Mouse (Mus musculus): ENCODE measurements around the gene Fcor. TPM values are rescaled to one million over a fixed set of nuclear protein-coding genes. Genes with fewer than 3 reads are reported as not detected.

Fcor gene
- total RNA-seq, 2 experiments from 2014 or later: 9.2 to 14.6 TPM

DNA sequence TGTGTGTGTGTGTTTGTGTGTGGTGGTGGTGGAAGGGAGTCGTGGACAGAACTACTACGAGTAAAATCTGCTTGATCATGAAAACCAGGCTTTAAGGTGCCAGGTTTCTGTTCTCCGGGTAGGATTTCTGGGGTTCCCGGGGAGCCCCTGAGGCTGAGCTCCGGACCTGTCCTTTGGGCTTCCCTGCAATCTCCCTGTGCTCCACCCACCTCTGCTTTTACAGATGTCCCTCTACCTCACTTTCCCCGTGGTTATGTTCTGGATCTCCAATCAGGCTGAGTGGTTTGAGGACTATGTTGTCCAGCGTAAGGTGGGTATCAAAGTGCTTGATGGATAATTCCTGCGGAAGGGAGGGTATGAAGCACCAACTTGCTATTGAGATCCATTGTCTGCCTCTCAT lies 50.0 kb downstream of the Fcor start:
- DNase-seq (ENCODE audit: low spot score in 2 of 2): no peak

DNA sequence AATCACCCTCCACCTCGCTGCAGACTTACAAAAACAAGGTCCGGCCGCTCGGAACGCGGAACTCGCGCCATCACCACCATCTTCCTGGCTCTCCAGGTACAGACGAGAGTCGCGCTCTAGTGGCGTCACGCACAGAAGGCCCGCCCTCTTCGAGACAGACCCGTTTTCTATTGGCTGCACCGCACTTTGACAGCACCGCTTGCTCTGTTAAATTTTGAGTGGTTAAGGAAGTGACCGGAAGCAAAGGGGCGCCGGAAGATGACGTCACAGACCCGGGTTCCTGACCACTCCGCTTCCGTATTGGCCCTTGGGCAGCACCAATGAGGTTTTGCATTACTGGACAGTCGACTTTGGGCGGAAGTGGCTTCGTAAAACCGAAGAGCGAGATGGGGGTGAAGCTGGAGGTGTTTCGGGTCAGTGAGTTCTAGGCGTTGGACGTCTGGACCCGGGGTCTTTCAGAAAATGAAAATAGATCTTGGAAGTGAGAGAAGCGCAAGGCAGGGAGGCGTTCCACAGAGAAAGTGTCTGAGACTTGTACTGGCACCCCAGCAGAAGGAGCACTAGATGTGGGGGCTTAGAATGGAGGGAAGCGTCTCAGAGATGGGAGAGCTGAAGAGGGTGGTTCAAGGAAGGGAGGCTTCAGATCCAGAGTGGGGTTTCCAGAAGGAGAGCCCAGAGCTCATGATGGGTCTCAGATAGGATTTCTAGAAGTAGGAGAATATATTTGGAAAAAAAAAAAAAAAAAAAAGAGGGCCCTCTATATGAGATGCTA lies 50.8 kb downstream of the Fcor start, which contains the start of the genes Xab2 and Pet100:
Xab2 (minus strand) TSS at position 118 of the 772 bp plus-strand sequence.
Pet100 (plus strand) TSS at position 350 of the 772 bp plus-strand sequence.
- peak; percentile 99 for DNase-seq (ENCODE audit: low spot score in 2 of 2)

Other genes with a start within 250 kb of the Fcor start
- under 1 TPM; 0.33 to 0.77 TPM for gene Pex11g, start 204.7 kb downstream of the Fcor start, total RNA-seq (2021)
- not detected for gene Tex45, start 201.5 kb downstream of the Fcor start, total RNA-seq (2021)
- gene Zfp358, start 179.2 kb downstream of the Fcor start, total RNA-seq (2021): 10 to 100 TPM; 34.3 to 34.6 TPM
- 10 to 100 TPM; 82.2 to 92.0 TPM for gene Mcoln1, start 171.9 kb downstream of the Fcor start, total RNA-seq (2021)
- gene Pnpla6, start 157.0 kb downstream of the Fcor start, total RNA-seq (2021): 10 to 100 TPM; 66.3 to 76.8 TPM
- gene C330021F23Rik, start 104.4 kb downstream of the Fcor start, total RNA-seq (2021): under 1 TPM in 1 of 2 experiments, not detected in 1; 0.40 TPM
- gene Camsap3, start 85.1 kb downstream of the Fcor start, total RNA-seq (2021): 10 to 100 TPM; 33.4 to 37.9 TPM
- 10 to 100 TPM; 37.9 to 41.5 TPM for gene Xab2, start 51.0 kb downstream of the Fcor start, total RNA-seq (2021)
- 10 to 100 TPM; 80.8 to 85.8 TPM for gene Pet100, start 50.8 kb downstream of the Fcor start, total RNA-seq (2021)
- not detected for gene Pcp2, start 46.8 kb downstream of the Fcor start, total RNA-seq (2021)
- 10 to 100 TPM; 50.9 to 56.7 TPM for gene Stxbp2, start 41.4 kb downstream of the Fcor start, total RNA-seq (2021)
- gene Retn, start 16.6 kb downstream of the Fcor start, total RNA-seq (2021): under 1 TPM; 0.68 to 0.86 TPM
- under 1 TPM; 0.23 to 0.30 TPM for gene Mcemp1, start 6.6 kb downstream of the Fcor start, total RNA-seq (2021)
- gene Trappc5, start 3.9 kb upstream of the Fcor start, total RNA-seq (2021): 10 to 100 TPM; 29.1 to 29.3 TPM
- gene Fcer2a, start 21.8 kb upstream of the Fcor start, total RNA-seq (2021): not detected
- not detected for gene Clec4g, start 48.3 kb upstream of the Fcor start, total RNA-seq (2021)
- gene Cd209a, start 76.6 kb upstream of the Fcor start, total RNA-seq (2021): 1 to 10 TPM; 1.7 to 2.2 TPM
- not detected for gene Cd209e, start 181.9 kb upstream of the Fcor start, total RNA-seq (2021)
- under 1 TPM in 1 of 2 experiments, not detected in 1; 0.56 TPM for gene Cd209d, start 206.2 kb upstream of the Fcor start, total RNA-seq (2021)

All from left cerebral cortex, adult 18-20 months (tissue).